ENCODE assay signal across 17 mouse cellular contexts in the genomic region with DNA sequence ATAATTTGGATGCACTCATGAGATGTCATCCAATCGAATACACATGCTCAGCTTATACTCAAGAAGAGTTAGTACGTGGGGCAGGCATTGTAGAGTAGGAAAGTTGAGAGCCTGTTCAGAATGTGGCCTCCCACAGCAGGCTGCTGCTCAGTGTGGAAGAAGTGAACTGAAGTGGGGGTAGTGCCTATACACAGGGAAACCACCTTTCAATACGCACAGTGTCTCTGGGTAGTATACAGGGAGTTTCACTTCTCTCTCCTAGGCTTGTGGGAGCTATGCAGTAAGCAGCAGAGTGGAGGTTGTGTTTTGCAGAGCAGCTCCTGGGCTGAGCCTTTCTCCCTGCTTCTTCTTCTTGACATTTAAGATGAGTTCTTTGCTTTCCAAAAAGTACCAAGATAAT.
DNase-seq lines count a peak whose midpoint lies in the region; ATAC-seq lines count a peak whose summit lies in the region.
"Had no signal": no experiment of that assay in that cellular context is flagged by ENCODE, and none has a peak within 500 bp of the region (broad histone marks: within the 10 kb centered on the region; RNA-seq: fewer than 3 reads in every experiment).

No protein-coding gene starts in this region.

- H3K4me1 ChIP-seq in forebrain, embryonic 16.5 days (replicated peaks; ENCODE audit: control insufficient read depth, insufficient read depth, low read length): no peaks in the 10 kb centered on the region
- H3K4me1 ChIP-seq in hindbrain, embryonic 16.5 days (ENCODE audit: control insufficient read depth, insufficient read depth, low read depth, low read length): no peaks in the 10 kb centered on the region
- H3K4me1 ChIP-seq: heart, embryonic 13.5 days; hindbrain, embryonic 12.5 days; liver, embryonic 15.5 days; megakaryocyte, embryonic 14.5 days; stomach, embryonic 15.5 days had no signal

- H3K27me3 ChIP-seq in forebrain, embryonic 16.5 days (replicated peaks; ENCODE audit: control insufficient read depth, insufficient read depth, low read length): no peaks in the 10 kb centered on the region
- no peaks in the 10 kb centered on the region for H3K27me3 ChIP-seq in hindbrain, embryonic 16.5 days (replicated peaks; ENCODE audit: control insufficient read depth, insufficient read depth, low read length)
- H3K27me3 ChIP-seq: heart, embryonic 13.5 days; hindbrain, embryonic 12.5 days; liver, embryonic 15.5 days; stomach, embryonic 15.5 days had no signal

- H3K4me2 ChIP-seq in forebrain, embryonic 16.5 days (ENCODE audit: low read length): no peak overlapping the region
- no peak overlapping the region for H3K4me2 ChIP-seq in hindbrain, embryonic 16.5 days (ENCODE audit: low read length)
- H3K4me2 ChIP-seq: heart, embryonic 13.5 days; hindbrain, embryonic 12.5 days; liver, embryonic 15.5 days; stomach, embryonic 15.5 days had no signal

- 80% methylated on average over 3 of the region's 3 CpGs for WGBS in forebrain, embryonic 16.5 days
- WGBS in hindbrain, embryonic 16.5 days: 83% methylated on average over 3 of the region's 3 CpGs

- H3K4me3 ChIP-seq in forebrain, embryonic 16.5 days (replicated peaks; ENCODE audit: low read length): no peak overlapping the region
- H3K4me3 ChIP-seq in hindbrain, embryonic 16.5 days (ENCODE audit: low read length): no peak overlapping the region
- H3K4me3 ChIP-seq: erythroblast, embryonic 14.5 days; heart, embryonic 13.5 days; hindbrain, embryonic 12.5 days; liver, embryonic 15.5 days; megakaryocyte, embryonic 14.5 days; stomach, embryonic 15.5 days had no signal

- DNase-seq in layer of hippocampus, adult 11-12 months (ENCODE audit: low spot score): peak; percentile 16
- no peak for DNase-seq in layer of hippocampus, adult 18-20 months (ENCODE audit: low spot score in 2 of 2)
- DNase-seq in B cell, adult 2 months: peak; percentile 70 to 76
- DNase-seq in brain, adult 2 months (ENCODE audit: low read depth, low spot score): peak; percentile 29
- DNase-seq in naive thymus-derived CD4-positive, alpha-beta T cell, adult 2 months (ENCODE audit: low read depth): peak; percentile 20
- no peak for DNase-seq in testis, postnatal 14 days (ENCODE audit: low spot score)
- DNase-seq: cerebellum, adult 8-10 months; gastrocnemius, postnatal 25 days; kidney, adult 9 months had no signal

- no peak overlapping the region for H3K27ac ChIP-seq in forebrain, embryonic 16.5 days (ENCODE audit: low read length)
- no peak overlapping the region for H3K27ac ChIP-seq in hindbrain, embryonic 16.5 days (ENCODE audit: low read depth, low read length)
- H3K27ac ChIP-seq: heart, embryonic 13.5 days; hindbrain, embryonic 12.5 days; liver, embryonic 15.5 days; stomach, embryonic 15.5 days had no signal

- H3K36me3 ChIP-seq in forebrain, embryonic 16.5 days (ENCODE audit: control insufficient read depth, insufficient read depth): no peaks in the 10 kb centered on the region
- no peaks in the 10 kb centered on the region for H3K36me3 ChIP-seq in hindbrain, embryonic 16.5 days (ENCODE audit: control insufficient read depth, insufficient read depth, low read length)
- H3K36me3 ChIP-seq: heart, embryonic 13.5 days; hindbrain, embryonic 12.5 days; liver, embryonic 15.5 days; stomach, embryonic 15.5 days had no signal

- no peaks in the 10 kb centered on the region for H3K9me3 ChIP-seq in forebrain, embryonic 16.5 days (ENCODE audit: control insufficient read depth, low read length)
- no peaks in the 10 kb centered on the region for H3K9me3 ChIP-seq in hindbrain, embryonic 16.5 days (ENCODE audit: control insufficient read depth, low read length)
- H3K9me3 ChIP-seq: heart, embryonic 13.5 days; hindbrain, embryonic 12.5 days; liver, embryonic 15.5 days; megakaryocyte, embryonic 14.5 days; stomach, embryonic 15.5 days had no signal

- no peak for ATAC-seq in forebrain, embryonic 16.5 days
- ATAC-seq in hindbrain, embryonic 16.5 days: no peak

- H3K9ac ChIP-seq in forebrain, embryonic 16.5 days (replicated peaks; ENCODE audit: low read depth, low read length): no peak overlapping the region
- no peak overlapping the region for H3K9ac ChIP-seq in hindbrain, embryonic 16.5 days (ENCODE audit: low read depth, low read length)
- H3K9ac ChIP-seq: heart, embryonic 13.5 days; hindbrain, embryonic 12.5 days; liver, embryonic 15.5 days; stomach, embryonic 15.5 days had no signal

Comparison
In these comparisons a context has a peak if more than half of its experiments do, and no peak if none do; other contexts are left out.
1. DNase-seq: peak in layer of hippocampus, adult 11-12 months (single experiment), B cell, adult 2 months (2 of 2), brain, adult 2 months (single experiment) and naive thymus-derived CD4-positive, alpha-beta T cell, adult 2 months (single experiment); none in layer of hippocampus, adult 18-20 months (0 of 2) and testis, postnatal 14 days (single experiment).